Mouse (Mus musculus) hematopoietic stem cell, adult 5-6 weeks (primary cell): ENCODE data around the gene Fut2. TPM values are rescaled to one million over a fixed set of nuclear protein-coding genes. Genes with fewer than 3 reads are reported as not detected.

Experiments used
- total RNA-seq: library from RNA; stranded (forward); fragments of 172-1452, 232-1000 nt; gene quantifications from 2 replicates; pipeline ENCODE4 v1.2.3, GENCODE M21; 2017

The Fut2 gene
- total RNA-seq, 1 experiment from 2014 or later, result not detected

Other genes with a start within 250 kb of the Fut2 start
- gene Lhb, start 245.6 kb downstream of the Fut2 start, total RNA-seq, result not detected in 2 replicates
- 8.5 and 11.3 TPM in 2 replicates for gene Gys1, start 231.6 kb downstream of the Fut2 start, total RNA-seq
- gene Ruvbl2, start 228.3 kb downstream of the Fut2 start, total RNA-seq, result 134 and 137 TPM in 2 replicates
- 599 and 753 TPM in 2 replicates for gene Ftl1, start 206.5 kb downstream of the Fut2 start, total RNA-seq
- gene Bax, start 199.5 kb downstream of the Fut2 start, total RNA-seq, result 18.0 and 28.0 TPM in 2 replicates
- not detected in 2 replicates for gene Tulp2, start 184.5 kb downstream of the Fut2 start, total RNA-seq
- gene Gm45808, start 179.6 kb downstream of the Fut2 start, total RNA-seq, result not detected in 2 replicates
- gene Dhdh, start 177.6 kb downstream of the Fut2 start, total RNA-seq, result 16.9 and 21.6 TPM in 2 replicates
- gene Nucb1, start 156.0 kb downstream of the Fut2 start, total RNA-seq, result 255 and 378 TPM in 2 replicates
- gene Ppp1r15a, start 140.1 kb downstream of the Fut2 start, total RNA-seq, result 267 and 291 TPM in 2 replicates
- gene Plekha4, start 140.1 kb downstream of the Fut2 start, total RNA-seq, result 0.31 and 3.1 TPM in 2 replicates
- gene Hsd17b14, start 111.5 kb downstream of the Fut2 start, total RNA-seq, result not detected in 2 replicates
- 16.4 and 20.9 TPM in 2 replicates for gene Bcat2, start 96.2 kb downstream of the Fut2 start, total RNA-seq
- gene Fgf21, start 50.9 kb downstream of the Fut2 start, total RNA-seq, result not detected in 2 replicates
- gene Fut1, start 49.1 kb downstream of the Fut2 start, total RNA-seq, result 0.25 TPM in 1 of 2 replicates, not detected in the other
- not detected in 2 replicates for gene Izumo1, start 44.6 kb downstream of the Fut2 start, total RNA-seq
- 0.94 TPM in 1 of 2 replicates, not detected in the other for gene Rasip1, start 38.9 kb downstream of the Fut2 start, total RNA-seq
- not detected in 2 replicates for gene Mamstr, start 26.4 kb downstream of the Fut2 start, total RNA-seq
- gene Ntn5, start 17.6 kb upstream of the Fut2 start, total RNA-seq, result not detected in 2 replicates
- not detected in 2 replicates for gene Sec1, start 28.0 kb upstream of the Fut2 start, total RNA-seq
- 0.30 and 1.1 TPM in 2 replicates for gene Car11, start 33.4 kb upstream of the Fut2 start, total RNA-seq
- gene Dbp, start 38.7 kb upstream of the Fut2 start, total RNA-seq, result 11.5 and 25.3 TPM in 2 replicates
- 1,764 and 1,816 TPM in 2 replicates for gene Rpl18, start 49.1 kb upstream of the Fut2 start, total RNA-seq
- gene Sphk2, start 51.6 kb upstream of the Fut2 start, total RNA-seq, result 8.2 and 10.9 TPM in 2 replicates
- 0.79 and 1.8 TPM in 2 replicates for gene Fam83e, start 54.8 kb upstream of the Fut2 start, total RNA-seq
- gene Spaca4, start 59.4 kb upstream of the Fut2 start, total RNA-seq, result not detected in 2 replicates
- gene Lmtk3, start 117.3 kb upstream of the Fut2 start, total RNA-seq, result 0.10 TPM in 1 of 2 replicates, not detected in the other
- gene Sult2b1, start 118.3 kb upstream of the Fut2 start, total RNA-seq, result 4.1 TPM in 1 of 2 replicates, not detected in the other
- gene Cyth2, start 148.2 kb upstream of the Fut2 start, total RNA-seq, result 46.6 and 82.7 TPM in 2 replicates
- gene Kcnj14, start 158.4 kb upstream of the Fut2 start, total RNA-seq, result 0.63 TPM in 1 of 2 replicates, not detected in the other
- 17.1 and 19.3 TPM in 2 replicates for gene Grwd1, start 164.6 kb upstream of the Fut2 start, total RNA-seq
- 56.0 and 63.8 TPM in 2 replicates for gene Kdelr1, start 206.4 kb upstream of the Fut2 start, total RNA-seq
- gene Grin2d, start 212.0 kb upstream of the Fut2 start, total RNA-seq, result 0.10 and 0.31 TPM in 2 replicates
- gene Syngr4, start 230.3 kb upstream of the Fut2 start, total RNA-seq, result not detected in 2 replicates
- gene Tmem143, start 230.5 kb upstream of the Fut2 start, total RNA-seq, result 16.2 and 19.6 TPM in 2 replicates